5 mouse cellular contexts compared by ENCODE assay signal in the genomic region with DNA sequence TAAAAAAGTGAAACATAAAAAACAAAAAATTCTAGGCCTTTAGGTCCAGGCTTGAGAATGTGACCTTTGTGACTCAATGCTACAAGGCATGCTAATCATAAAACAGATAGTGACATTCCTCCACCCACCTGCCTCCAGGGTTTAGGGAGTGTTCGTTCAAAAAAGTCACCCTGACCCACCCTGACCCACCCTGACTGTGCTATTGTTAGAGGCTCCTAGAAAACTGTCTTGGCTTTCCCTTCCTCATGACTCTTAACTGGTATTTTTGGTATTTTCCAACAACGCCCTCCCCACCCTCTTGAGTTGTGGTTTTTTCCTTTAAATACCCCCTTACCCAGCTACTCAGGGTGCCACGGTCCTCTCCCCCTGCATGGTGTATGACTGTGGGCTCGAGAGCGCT. TPM values are rescaled to one million over a fixed set of nuclear protein-coding genes. Genes with fewer than 3 reads are reported as not detected.
DNase-seq lines count a peak whose midpoint lies in the region; ATAC-seq and TF ChIP-seq lines count a peak whose summit lies in the region.
"Not testable (repeated sequence)": the region's sequence is repeated elsewhere in the genome, so short reads cannot be mapped to it uniquely, and the experiment has no call there.

No protein-coding gene starts in this region.

- peak overlapping the region; percentile 46; the same call in 1 of the 2 replicates for H3K27ac ChIP-seq in liver, adult 2 months (replicated peaks; ENCODE audit: insufficient read depth, low read depth, low read length)
- peak overlapping the region; percentile 43; the same call in 1 of the 2 replicates for H3K27ac ChIP-seq in liver, embryonic 13.5 days
- H3K27ac ChIP-seq in small intestine, adult 2 months (ENCODE audit: insufficient read depth, low read depth, low read length): peak overlapping the region; percentile 76

- H3K9ac ChIP-seq in liver, adult 2 months (ENCODE audit: low read depth, low read length); liver, embryonic 13.5 days: not testable (repeated sequence)

- peak; percentile 32 for DNase-seq in ES-CJ7 (ENCODE audit: low read depth, low spot score)
- peak; percentile 61 for DNase-seq in ZHBTc4 (ENCODE audit: low read depth, low spot score)
- not testable (repeated sequence) for DNase-seq in liver, adult 2 months (ENCODE audit: extremely low read depth, low read depth, low spot score); liver, embryonic 13.5 days

- not testable (repeated sequence) for TF ChIP-seq CTCF in liver, adult 2 months (IDR thresholded peaks at IDR 0.05; ENCODE audit: low read depth, low read length); small intestine, adult 2 months (IDR thresholded peaks at IDR 0.05; ENCODE audit: extremely low read depth, insufficient read length, insufficient replicate concordance, low read depth, low read length)

- not testable (repeated sequence) for TF ChIP-seq POLR2A in liver, adult 2 months (IDR thresholded peaks at IDR 0.05; ENCODE audit: extremely low read depth, insufficient read depth, low read length); small intestine, adult 2 months (IDR thresholded peaks at IDR 0.05; ENCODE audit: low read depth, low read length)

- H3K27me3 ChIP-seq in liver, adult 2 months (ENCODE audit: control insufficient read depth, insufficient read depth, low read length); liver, embryonic 13.5 days; small intestine, adult 2 months (ENCODE audit: control insufficient read depth, insufficient read depth, low read length): not testable (repeated sequence)

- ATAC-seq in liver, embryonic 13.5 days (ENCODE audit: low read depth): not testable (repeated sequence)

- not testable (repeated sequence) for H3K36me3 ChIP-seq in liver, adult 2 months (ENCODE audit: control insufficient read depth, insufficient read depth, low read length); liver, embryonic 13.5 days; small intestine, adult 2 months (ENCODE audit: control insufficient read depth, insufficient read depth, low read length)

- H3K79me2 ChIP-seq in liver, adult 2 months (ENCODE audit: control insufficient read depth, insufficient read depth, low read length): not testable (repeated sequence)

- not testable (repeated sequence) for H3K4me2 ChIP-seq in liver, embryonic 13.5 days

- H3K9me3 ChIP-seq in liver, embryonic 13.5 days (replicated peaks): not testable (repeated sequence)

- not testable (repeated sequence) for H3K4me3 ChIP-seq in liver, adult 2 months (ENCODE audit: insufficient read depth, low read depth, low read length); liver, embryonic 13.5 days (replicated peaks); small intestine, adult 2 months (ENCODE audit: low read depth, low read length)

- peaks cover 13% of the 10 kb centered on the region for H3K4me1 ChIP-seq in liver, adult 2 months (ENCODE audit: control insufficient read depth, insufficient read depth, low read length)
- H3K4me1 ChIP-seq in liver, embryonic 13.5 days (replicated peaks): peaks cover 66% of the 10 kb centered on the region
- not testable (repeated sequence) for H3K4me1 ChIP-seq in small intestine, adult 2 months (ENCODE audit: control insufficient read depth, insufficient read depth, insufficient read length, low read length)

- WGBS in liver, adult 2 months: 92% methylated on average over 5 of the region's 5 CpGs
- 75% methylated on average over 5 of the region's 5 CpGs for WGBS in liver, embryonic 13.5 days (ENCODE audit: insufficient replicate concordance)
- WGBS in small intestine, adult 2 months: 80% methylated on average over 5 of the region's 5 CpGs

RNA-seq across cellular contexts. Expression of a gene that starts 3.4 kb away (rescaled TPM):
- 7.9 and 12.2 TPM in 2 replicates for total RNA-seq in liver, adult 2 months (2014; rRNA removed)
- 4.2 and 4.3 TPM in 2 replicates for polyA plus RNA-seq in liver, adult 2 months (2012; rRNA removed)
- polyA plus RNA-seq in liver, embryonic 13.5 days (2015; fragmentation: Nextera tagmentation; extraction: Ambion mirVana): 7.7 and 8.0 TPM in 2 replicates
- polyA plus RNA-seq in small intestine, adult 2 months (2012; rRNA removed): 2.8 and 4.0 TPM in 2 replicates

RNA-seq across cellular contexts. Expression of a gene that starts 52.3 kb away (rescaled TPM):
- 25.3 and 31.0 TPM in 2 replicates for total RNA-seq in liver, adult 2 months (2014; rRNA removed)
- polyA plus RNA-seq in liver, adult 2 months (2012; rRNA removed): 3.9 and 15.6 TPM in 2 replicates
- polyA plus RNA-seq in liver, embryonic 13.5 days (2015; fragmentation: Nextera tagmentation; extraction: Ambion mirVana): 11.5 and 13.5 TPM in 2 replicates
- polyA plus RNA-seq in small intestine, adult 2 months (2012; rRNA removed): 0.80 and 3.4 TPM in 2 replicates
